Mouse (Mus musculus): ENCODE data around the gene Cacna1s. TPM values are rescaled to one million over a fixed set of nuclear protein-coding genes. Genes with fewer than 3 reads are reported as not detected.

Cacna1s gene
- polyA plus RNA-seq, 1 experiment from 2014 or later = 4.2 TPM

DNA sequence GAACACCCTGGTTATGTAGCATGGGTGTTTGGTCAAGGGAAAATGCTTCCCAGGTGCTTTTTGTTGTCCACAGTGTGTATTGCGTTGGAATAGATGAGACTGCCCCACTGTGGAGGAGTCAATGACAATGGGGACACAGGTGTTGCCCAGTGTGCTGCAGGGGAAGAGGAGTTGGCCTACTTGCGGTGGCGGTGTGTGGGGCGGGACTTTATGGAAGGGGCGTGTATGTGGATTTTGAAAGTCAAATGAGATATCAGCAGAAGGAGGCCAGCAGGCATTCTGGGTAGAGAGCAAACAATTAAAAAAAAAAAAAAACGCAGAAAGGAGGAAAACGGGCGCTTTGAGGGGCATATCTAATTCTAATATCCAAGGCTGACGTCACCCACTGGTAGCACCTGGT is 97.2 kb downstream of the Cacna1s start:
- Histone ChIP-seq H3K36me3 (peaks cover 91% of the 10 kb centered on the region), H3K27ac (no peak overlapping the region), H3K27me3 (no peaks in the 10 kb centered on the region), H3K9me3 (no peaks in the 10 kb centered on the region), H3K4me2 (replicated peaks) (no peak overlapping the region), H3K4me3 (no peak overlapping the region), H3K9ac (no peak overlapping the region), H3K4me1 (0 out of 2 replicates have a peak, but pooled peaks cover 5% of the 10 kb centered on the region)
- WGBS = 88% methylated on average over 9 of the region's 9 CpGs
- no peak for ATAC-seq (ENCODE audit: low FRiP score, low read depth)

DNA sequence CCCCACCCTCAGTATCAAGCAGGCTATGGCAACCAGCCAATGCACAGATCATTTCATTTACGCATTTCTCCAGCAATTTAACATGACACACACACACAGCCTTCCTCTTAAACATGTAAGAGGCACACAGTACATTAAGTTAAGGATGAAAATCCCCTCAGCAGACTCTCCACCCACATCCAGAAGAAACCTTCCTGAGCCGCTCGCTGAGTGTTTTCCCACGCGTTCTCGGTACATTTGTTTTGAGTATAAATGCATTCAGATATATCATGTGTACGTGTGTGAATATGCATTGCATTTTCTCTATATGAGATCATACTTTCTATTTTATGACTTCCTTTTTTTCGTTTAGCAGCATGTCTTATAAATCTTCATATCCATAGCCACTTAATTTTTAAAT is 98.8 kb downstream of the Cacna1s start:
- H3K4me1 ChIP-seq = 0 out of 2 replicates have a peak, but pooled peaks cover 5% of the 10 kb centered on the region
- peaks cover 89% of the 10 kb centered on the region for H3K36me3 ChIP-seq
- no peak overlapping the region for H3K27ac ChIP-seq
- H3K9ac ChIP-seq = no peak overlapping the region
- WGBS = 70% methylated on average over 8 of the region's 8 CpGs
- no peak for ATAC-seq (ENCODE audit: low FRiP score, low read depth)
- H3K9me3 ChIP-seq = no peaks in the 10 kb centered on the region
- H3K4me2 ChIP-seq (replicated peaks) = no peak overlapping the region
- no peaks in the 10 kb centered on the region for H3K27me3 ChIP-seq
- no peak overlapping the region for H3K4me3 ChIP-seq

DNA sequence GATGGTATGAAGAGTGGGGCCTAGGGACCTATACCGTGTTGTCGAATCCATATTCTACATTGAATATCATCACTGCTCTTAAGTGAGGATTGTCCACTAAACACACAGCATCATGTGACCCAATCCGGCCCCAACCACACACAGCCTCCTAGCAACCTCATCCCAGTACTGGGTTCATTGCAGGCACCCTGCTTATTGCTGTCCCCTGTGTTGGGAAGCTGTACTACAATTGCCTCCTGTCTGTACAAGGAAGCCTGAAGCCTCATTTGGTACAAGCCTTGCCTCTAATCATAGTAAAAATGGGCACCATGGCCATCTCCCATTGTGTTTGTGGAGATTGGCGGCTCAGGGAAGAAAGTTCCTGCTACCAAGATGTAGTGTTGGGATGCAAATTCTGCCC is 103.8 kb downstream of the Cacna1s start:
- Histone ChIP-seq H3K4me2 (replicated peaks) (no peak overlapping the region), H3K27ac (no peak overlapping the region), H3K4me3 (no peak overlapping the region), H3K27me3 (no peaks in the 10 kb centered on the region), H3K4me1 (0 out of 2 replicates have a peak, but pooled peaks cover under 1% of the 10 kb centered on the region), H3K36me3 (peaks cover 90% of the 10 kb centered on the region), H3K9ac (no peak overlapping the region), H3K9me3 (no peaks in the 10 kb centered on the region)
- WGBS = 93% methylated on average over 4 of the region's 4 CpGs
- ATAC-seq (ENCODE audit: low FRiP score, low read depth) = no peak

GRCm38 (mm10) chr1:136156951-136157350 is 104.4 kb downstream of the Cacna1s start:
- H3K9me3 ChIP-seq = no peaks in the 10 kb centered on the region
- no peak overlapping the region for H3K9ac ChIP-seq
- no peaks in the 10 kb centered on the region for H3K27me3 ChIP-seq
- no peak for ATAC-seq (ENCODE audit: low FRiP score, low read depth)
- H3K36me3 ChIP-seq = peaks cover 91% of the 10 kb centered on the region
- H3K4me3 ChIP-seq = no peak overlapping the region
- 89% methylated on average over 4 of the region's 4 CpGs for WGBS
- H3K4me1 ChIP-seq = 0 out of 2 replicates have a peak, but pooled peaks cover under 1% of the 10 kb centered on the region
- no peak overlapping the region for H3K27ac ChIP-seq
- no peak overlapping the region for H3K4me2 ChIP-seq (replicated peaks)

GRCm38 (mm10) chr1:136159830-136160229 is 107.3 kb downstream of the Cacna1s start:
- 56% methylated on average over 11 of the region's 12 CpGs for WGBS
- Histone ChIP-seq H3K4me1 (0 out of 2 replicates have a peak, but pooled peaks cover 7% of the 10 kb centered on the region), H3K4me2 (replicated peaks) (no peak overlapping the region), H3K36me3 (peaks cover 94% of the 10 kb centered on the region), H3K27ac (no peak overlapping the region), H3K9me3 (no peaks in the 10 kb centered on the region), H3K27me3 (no peaks in the 10 kb centered on the region), H3K4me3 (no peak overlapping the region), H3K9ac (no peak overlapping the region; the same call in 1 of the 2 replicates)
- no peak for ATAC-seq (ENCODE audit: low FRiP score, low read depth)

- no peak overlapping the region for H3K4me3 ChIP-seq
- no peak overlapping the region; the same call in 1 of the 2 replicates for H3K9ac ChIP-seq
- peaks cover 98% of the 10 kb centered on the region for H3K36me3 ChIP-seq
- H3K4me2 ChIP-seq (replicated peaks) = no peak overlapping the region
- H3K27ac ChIP-seq = no peak overlapping the region
- H3K9me3 ChIP-seq = no peaks in the 10 kb centered on the region
- H3K4me1 ChIP-seq = 0 out of 2 replicates have a peak, but pooled peaks cover 7% of the 10 kb centered on the region
- 90% methylated on average over 12 of the region's 12 CpGs for WGBS
- ATAC-seq (ENCODE audit: low FRiP score, low read depth) = no peak
- H3K27me3 ChIP-seq = no peaks in the 10 kb centered on the region
Measured at GRCm38 (mm10) chr1:136160297-136160696, 107.7 kb downstream of the Cacna1s start.

DNA sequence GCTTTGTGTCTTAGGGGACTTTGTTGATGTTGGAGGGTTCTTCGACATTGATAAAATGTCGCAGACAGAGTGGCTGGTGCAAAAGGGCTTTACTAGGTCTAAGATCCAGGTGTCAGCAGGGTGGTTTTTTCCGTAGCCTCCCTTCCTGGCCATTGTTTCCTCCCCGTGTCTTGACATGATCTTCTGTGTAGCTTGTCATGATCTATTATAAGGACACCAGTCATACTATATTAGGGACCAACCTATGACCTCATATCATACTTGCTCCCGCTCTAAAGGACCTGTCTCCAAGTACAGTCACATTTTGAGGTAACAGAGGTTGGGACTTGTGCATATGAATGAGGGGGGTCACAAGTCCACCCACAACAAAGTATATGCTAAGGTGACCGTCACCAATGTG is 108.4 kb downstream of the Cacna1s start:
- no peak for ATAC-seq (ENCODE audit: low FRiP score, low read depth)
- no peak overlapping the region for H3K27ac ChIP-seq
- H3K9ac ChIP-seq = no peak overlapping the region
- H3K4me2 ChIP-seq (replicated peaks) = no peak overlapping the region
- 93% methylated on average over 6 of the region's 6 CpGs for WGBS
- no peaks in the 10 kb centered on the region for H3K9me3 ChIP-seq
- H3K4me1 ChIP-seq = 0 out of 2 replicates have a peak, but pooled peaks cover 7% of the 10 kb centered on the region
- peaks cover 98% of the 10 kb centered on the region for H3K36me3 ChIP-seq
- no peaks in the 10 kb centered on the region for H3K27me3 ChIP-seq
- no peak overlapping the region for H3K4me3 ChIP-seq

DNA sequence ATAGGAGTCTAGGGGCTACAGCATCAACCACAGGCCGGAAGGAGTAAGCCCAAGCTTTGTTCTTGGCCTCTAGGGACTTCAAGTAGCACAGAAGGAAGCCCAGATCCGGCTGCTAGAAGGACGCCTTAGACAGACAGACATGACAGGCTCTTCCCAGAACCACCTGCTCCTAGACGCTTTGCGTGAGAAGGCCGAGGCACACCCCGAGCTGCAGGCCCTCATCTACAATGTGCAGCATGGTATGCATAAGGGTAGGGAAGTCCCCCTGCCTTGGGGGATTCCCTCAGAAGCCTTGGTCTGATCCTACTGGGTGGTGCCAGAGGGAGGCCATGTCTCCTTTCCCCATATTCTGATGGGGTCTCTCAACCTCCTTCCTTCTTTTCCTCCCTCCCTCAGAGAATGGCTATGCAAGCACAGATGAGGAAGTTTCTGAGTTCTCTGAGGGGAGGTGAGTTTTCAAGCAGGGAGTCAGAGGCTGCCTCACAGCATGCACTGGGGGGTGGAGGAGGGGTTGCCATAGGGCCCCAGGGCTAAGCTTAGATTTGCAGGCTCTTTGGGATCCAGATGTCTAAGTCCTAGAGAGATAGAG is 108.9 kb downstream of the Cacna1s start:
- no peak for ATAC-seq (ENCODE audit: low FRiP score, low read depth)
- Histone ChIP-seq H3K36me3 (peaks cover 95% of the 10 kb centered on the region), H3K4me2 (replicated peaks) (no peak overlapping the region), H3K9me3 (no peaks in the 10 kb centered on the region), H3K27me3 (no peaks in the 10 kb centered on the region), H3K27ac (no peak overlapping the region), H3K4me1 (0 out of 2 replicates have a peak, but pooled peaks cover 7% of the 10 kb centered on the region), H3K4me3 (no peak overlapping the region), H3K9ac (no peak overlapping the region)
- 89% methylated on average over 7 of the region's 7 CpGs for WGBS

DNA sequence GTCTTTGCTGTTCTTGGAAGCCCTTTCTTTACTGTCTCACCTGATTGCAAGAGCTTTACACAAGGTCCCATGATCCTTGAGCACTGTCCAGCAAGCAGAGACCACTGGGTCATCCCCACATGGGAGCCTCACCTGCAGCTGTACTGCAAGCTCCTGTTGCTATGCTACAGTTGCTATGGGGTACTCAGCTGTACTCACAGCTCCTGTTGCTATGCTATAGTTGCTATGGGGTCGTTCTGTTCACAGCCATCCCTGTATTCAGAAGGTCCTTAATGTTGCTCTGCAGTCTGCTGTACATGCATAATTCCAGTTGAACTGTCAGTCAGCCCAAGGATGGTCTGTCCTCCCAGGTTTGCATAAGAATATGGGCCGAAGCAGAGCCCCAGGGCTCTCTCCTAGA is 112.9 kb downstream of the Cacna1s start:
- no peak for ATAC-seq (ENCODE audit: low FRiP score, low read depth)
- no peak overlapping the region for H3K9ac ChIP-seq
- H3K4me3 ChIP-seq = no peak overlapping the region
- 0 out of 2 replicates have a peak, but pooled peaks cover 7% of the 10 kb centered on the region for H3K4me1 ChIP-seq
- H3K27ac ChIP-seq = no peak overlapping the region
- no peaks in the 10 kb centered on the region for H3K9me3 ChIP-seq
- peaks cover 84% of the 10 kb centered on the region for H3K36me3 ChIP-seq
- WGBS = 60% methylated on average over 2 of the region's 2 CpGs
- H3K27me3 ChIP-seq = no peaks in the 10 kb centered on the region
- H3K4me2 ChIP-seq (replicated peaks) = no peak overlapping the region

DNA sequence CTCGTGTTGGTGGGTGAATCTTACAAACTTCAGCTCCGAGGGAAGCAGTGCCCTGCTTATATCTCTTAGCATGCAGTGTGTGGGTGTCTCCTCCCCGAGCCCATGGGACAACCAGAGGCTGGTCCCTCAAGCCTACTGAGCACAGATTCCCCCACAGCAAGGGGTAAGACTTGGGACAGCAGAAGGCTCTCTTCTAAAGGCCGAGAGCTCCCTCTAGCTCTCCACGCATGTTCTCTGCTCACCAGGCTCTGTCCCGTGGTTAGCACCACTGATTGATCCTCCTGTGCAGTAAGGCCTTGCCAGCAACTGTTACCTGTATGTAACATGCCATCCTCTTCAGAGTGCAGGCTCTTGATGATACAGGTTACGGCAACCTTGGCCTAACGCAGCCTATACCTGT is 115.1 kb downstream of the Cacna1s start:
- no peak for ATAC-seq (ENCODE audit: low FRiP score, low read depth)
- 69% methylated on average over 8 of the region's 8 CpGs for WGBS

More for the DNA sequence above, 115.1 kb downstream of the Cacna1s start:
- Histone ChIP-seq H3K4me3 (no peak overlapping the region), H3K27me3 (no peaks in the 10 kb centered on the region), H3K9me3 (no peaks in the 10 kb centered on the region), H3K4me2 (replicated peaks) (no peak overlapping the region), H3K9ac (no peak overlapping the region), H3K36me3 (peaks cover 81% of the 10 kb centered on the region), H3K27ac (no peak overlapping the region), H3K4me1 (no peaks in the 10 kb centered on the region)

Other genes starting within 250 kb of the Cacna1s start
- 7.2 and 8.5 TPM in 2 replicates for gene Lad1, start 234.2 kb upstream of the Cacna1s start, polyA plus RNA-seq (2015; fragmentation: Nextera tagmentation; extraction: Ambion mirVana)
- gene Tnnt2, start 216.4 kb upstream of the Cacna1s start, polyA plus RNA-seq (2015; fragmentation: Nextera tagmentation; extraction: Ambion mirVana) = 84.9 and 88.9 TPM in 2 replicates
- gene Pkp1, start 133.5 kb upstream of the Cacna1s start, polyA plus RNA-seq (2015; fragmentation: Nextera tagmentation; extraction: Ambion mirVana) = 6.1 and 7.5 TPM in 2 replicates
- 0.09 TPM in 1 of 2 replicates, not detected in the other for gene Igfn1, start 46.4 kb upstream of the Cacna1s start, polyA plus RNA-seq (2015; fragmentation: Nextera tagmentation; extraction: Ambion mirVana)
- gene Tmem9, start 44.6 kb upstream of the Cacna1s start, polyA plus RNA-seq (2015; fragmentation: Nextera tagmentation; extraction: Ambion mirVana) = 214 and 215 TPM in 2 replicates
- not detected in 2 replicates for gene Ascl5, start 1.9 kb upstream of the Cacna1s start, polyA plus RNA-seq (2015; fragmentation: Nextera tagmentation; extraction: Ambion mirVana)
- gene Kif21b, start 78.6 kb downstream of the Cacna1s start, polyA plus RNA-seq (2015; fragmentation: Nextera tagmentation; extraction: Ambion mirVana) = 5.5 and 5.6 TPM in 2 replicates
- gene Mroh3, start 160.1 kb downstream of the Cacna1s start, polyA plus RNA-seq (2015; fragmentation: Nextera tagmentation; extraction: Ambion mirVana) = 0.17 TPM in 1 of 2 replicates, not detected in the other
- gene Inava, start 181.5 kb downstream of the Cacna1s start, polyA plus RNA-seq (2015; fragmentation: Nextera tagmentation; extraction: Ambion mirVana) = 18.8 and 21.1 TPM in 2 replicates
- not detected in 2 replicates for gene Gpr25, start 208.1 kb downstream of the Cacna1s start, polyA plus RNA-seq (2015; fragmentation: Nextera tagmentation; extraction: Ambion mirVana)

Measured in limb, embryonic 13.5 days (tissue).